Mouse (Mus musculus) gastrocnemius, adult 8-10 months (tissue): ENCODE measurements around the gene Abca4. TPM values are rescaled to one million over a fixed set of nuclear protein-coding genes. Genes with fewer than 3 reads are reported as not detected.
A peak's percentile ranks its signal among the peaks of the same experiment; 100 is the strongest.

ENCODE experiments used
- DNase-seq, 2 experiments: peaks; one replicate each; pipeline ENCODE4 v3.0.0; 2022; ENCODE audit warnings: low spot score in 2 of 2
- total RNA-seq, 4 experiments: library from RNA; stranded (reverse); gene quantifications; 2 replicates each; pipeline ENCODE4 v1.2.4; 2022

Abca4 gene
- total RNA-seq, 4 experiments from 2014 or later, result 0.47 to 0.99 (median 0.56) TPM

DNA sequence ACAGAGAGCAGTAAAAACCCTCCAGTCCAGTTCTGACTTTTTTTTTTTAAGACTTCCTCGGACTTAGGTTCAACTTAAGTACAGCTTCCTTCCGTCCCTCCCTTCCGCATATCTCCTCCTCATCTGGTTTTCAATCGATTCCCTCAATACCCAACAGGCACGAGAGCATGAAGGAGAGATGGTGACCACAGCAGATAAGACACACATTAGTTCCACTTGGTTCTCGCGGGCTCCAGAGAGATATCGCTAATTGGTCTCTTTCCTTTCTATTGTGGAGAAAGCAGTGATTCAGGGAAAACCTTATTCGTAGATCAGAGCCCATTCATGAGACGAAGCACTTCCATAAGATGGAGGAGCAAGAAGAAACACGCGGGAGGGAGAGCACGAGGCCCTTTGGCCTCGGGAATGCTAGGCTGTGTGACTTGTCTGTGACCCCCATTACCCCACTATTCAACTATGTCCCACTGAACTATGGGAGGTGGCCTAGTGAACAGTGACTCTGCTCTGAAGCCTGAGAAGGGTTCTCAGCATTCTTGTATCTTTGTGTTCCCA lies 63.5 kb downstream of the Abca4 start:
- no peak for DNase-seq

DNA sequence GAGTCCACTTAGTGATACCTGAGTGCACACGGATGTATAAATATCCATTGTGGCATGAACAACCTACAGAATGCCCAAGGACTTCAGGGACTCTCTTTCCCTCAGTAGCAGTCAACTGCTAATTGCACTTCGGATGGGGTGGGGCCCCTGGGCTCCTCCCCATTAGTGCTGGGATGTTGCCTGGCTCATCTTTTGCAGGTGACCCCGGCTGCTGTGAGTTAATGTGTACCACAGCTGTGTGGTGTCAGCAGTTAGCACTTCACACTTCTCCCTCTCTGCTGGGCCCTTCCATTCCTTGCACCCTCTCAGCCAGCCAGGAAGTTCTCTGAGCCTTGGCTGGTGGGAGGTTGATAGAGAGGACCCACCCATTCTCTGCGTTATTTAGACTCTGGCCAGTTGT lies 65.2 kb downstream of the Abca4 start:
- no peak for DNase-seq

DNA sequence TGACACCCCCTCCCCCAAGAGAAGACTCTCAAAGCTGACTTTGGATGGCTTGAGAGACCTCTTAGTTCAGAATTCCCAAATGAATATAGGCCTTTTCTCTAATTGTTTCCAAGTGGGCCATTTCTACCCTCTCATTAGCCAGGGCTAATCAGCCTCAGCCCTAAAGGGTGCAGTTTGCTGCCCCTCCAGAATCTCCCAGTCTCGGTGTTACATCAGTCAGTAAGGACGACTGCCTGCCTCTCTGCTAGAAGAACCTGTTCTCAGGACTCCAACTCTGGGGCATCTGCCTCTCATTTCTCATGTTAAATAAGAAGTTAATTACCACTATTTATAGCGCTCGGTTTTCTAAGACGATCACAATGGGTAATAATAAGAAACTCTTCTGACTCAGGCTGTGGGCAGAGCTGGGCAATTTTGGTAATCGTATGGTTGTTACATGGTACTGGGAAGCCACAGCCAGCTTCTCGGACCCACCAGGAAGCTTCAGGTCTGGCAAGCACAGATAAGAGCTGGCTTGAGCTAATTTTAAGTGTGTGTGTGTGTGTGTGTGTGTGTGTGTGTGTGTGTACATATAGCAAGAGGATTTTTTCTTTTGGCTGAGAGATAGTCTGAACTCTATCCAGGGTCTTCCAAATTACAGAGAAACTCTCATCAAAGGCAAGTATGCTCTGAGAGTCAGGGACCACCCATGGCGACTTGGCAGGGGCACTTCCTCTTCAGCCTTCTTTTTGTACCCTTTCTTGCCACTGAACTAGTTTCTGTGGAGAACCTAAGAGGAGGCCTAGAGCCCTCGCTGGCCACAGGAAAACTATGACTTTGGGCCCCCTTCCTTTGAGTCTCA lies 67.1 kb downstream of the Abca4 start:
- no peak for DNase-seq

DNA sequence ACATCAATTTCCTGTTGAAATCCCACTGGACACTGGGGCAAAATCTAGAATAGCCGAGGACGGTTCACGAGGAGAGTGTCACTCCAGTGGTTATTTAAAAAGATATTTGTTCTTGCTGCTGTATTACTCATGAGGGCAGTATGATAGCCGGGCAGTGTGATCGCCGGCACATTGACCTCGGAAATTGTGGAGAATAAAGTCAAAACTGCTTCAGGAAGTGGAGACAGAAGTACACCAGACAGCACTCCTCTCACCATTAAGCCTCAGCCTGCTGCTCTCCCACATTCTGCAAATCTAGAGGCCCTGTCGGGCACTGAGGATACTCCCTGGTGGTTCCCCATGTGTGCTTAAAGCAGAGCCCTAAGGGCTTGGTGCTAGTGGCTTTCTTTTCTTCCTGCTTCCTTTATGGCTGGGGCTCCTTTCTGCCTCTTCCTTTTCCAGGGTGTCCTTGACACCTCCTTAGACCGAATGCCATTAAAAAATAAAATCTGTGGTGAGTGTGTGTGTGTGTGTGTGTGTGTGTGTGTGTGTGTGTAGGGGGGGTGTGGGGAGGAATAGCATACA lies 74.5 kb downstream of the Abca4 start:
- no peak for DNase-seq

DNA sequence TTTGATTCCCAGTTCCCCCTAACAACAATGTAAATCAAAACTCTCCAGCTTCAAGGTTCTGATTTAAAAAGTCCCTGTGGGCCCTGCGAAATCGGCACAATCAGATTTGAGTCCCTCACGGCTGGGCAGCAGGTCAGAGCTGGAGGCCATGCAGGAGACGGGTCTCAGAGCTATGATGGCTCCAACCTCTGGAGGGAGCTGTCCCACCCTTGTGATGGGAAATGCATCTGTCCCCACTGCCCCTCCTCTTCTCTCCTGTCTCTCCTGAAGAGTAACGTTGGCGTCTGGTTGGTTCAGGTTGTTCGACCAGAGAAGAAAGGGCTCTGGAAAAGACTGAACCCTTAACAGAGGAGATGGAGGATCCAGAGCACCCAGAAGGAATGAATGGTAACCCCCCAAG lies 75.5 kb downstream of the Abca4 start:
- DNase-seq, result no peak

DNA sequence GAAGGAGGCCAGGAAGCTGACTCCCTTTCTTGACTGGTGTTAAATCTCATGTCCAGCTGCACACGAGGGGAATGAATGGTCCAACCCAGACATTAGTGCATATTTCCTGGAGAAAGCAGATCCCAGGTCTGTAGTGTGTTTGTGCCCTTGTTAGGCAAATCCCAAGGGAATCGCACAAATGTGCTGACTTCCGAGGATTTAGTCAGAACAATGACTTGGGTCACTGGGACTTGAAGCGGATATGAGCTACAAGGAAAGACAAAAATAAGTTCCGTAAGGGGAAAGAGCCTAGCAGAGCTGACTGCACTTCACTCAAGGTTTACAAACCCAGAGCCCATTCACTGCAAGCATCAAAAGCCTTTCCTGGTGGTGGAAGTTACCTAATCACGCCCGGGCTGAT lies 76.0 kb downstream of the Abca4 start:
- DNase-seq, result no peak

DNA sequence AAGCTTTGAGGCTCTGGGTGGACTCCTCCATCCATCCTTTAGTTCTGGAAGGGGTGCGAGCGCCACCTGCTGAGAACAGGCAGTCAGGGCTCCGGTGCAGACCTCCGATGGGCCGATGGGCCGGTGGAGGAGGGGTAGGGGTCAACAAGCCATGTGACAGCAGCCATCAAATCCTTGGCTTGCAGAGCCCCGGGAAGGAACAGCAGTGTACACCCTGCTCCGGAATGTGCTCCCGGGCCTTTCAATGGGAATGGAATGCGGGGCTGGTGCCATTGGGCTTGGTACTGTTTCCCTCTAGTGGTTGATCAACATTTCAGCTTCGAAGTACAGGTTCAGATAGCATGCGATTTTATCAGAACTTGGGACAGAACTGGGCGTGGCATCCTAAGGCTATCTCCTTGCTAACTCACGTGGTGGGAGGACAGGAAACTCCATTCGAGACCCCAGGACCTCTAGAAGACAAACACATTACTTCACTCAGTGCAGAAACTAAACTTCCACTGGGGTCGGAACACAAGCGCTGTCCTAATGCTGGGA lies 78.0 kb downstream of the Abca4 start:
- peak; percentile 83 to 89 for DNase-seq

DNA sequence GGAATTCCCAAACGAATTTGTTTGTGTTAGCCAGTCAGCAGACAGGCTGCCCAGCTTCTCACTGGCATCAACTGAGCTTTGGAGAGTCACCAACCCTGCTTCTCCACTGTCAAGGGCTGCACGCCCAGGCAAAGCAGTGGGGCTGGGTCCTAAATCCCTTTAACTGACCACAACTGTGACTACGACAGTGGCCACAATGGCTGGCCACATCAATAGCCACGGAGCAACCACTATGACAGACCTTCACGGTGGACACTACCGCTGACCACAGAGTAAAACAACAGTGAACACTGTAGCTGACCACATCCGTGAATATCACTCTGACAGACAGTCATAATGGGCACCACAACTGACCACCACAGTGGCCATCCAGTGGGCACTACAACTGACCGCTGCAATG lies 78.6 kb downstream of the Abca4 start:
- DNase-seq, result no peak

DNA sequence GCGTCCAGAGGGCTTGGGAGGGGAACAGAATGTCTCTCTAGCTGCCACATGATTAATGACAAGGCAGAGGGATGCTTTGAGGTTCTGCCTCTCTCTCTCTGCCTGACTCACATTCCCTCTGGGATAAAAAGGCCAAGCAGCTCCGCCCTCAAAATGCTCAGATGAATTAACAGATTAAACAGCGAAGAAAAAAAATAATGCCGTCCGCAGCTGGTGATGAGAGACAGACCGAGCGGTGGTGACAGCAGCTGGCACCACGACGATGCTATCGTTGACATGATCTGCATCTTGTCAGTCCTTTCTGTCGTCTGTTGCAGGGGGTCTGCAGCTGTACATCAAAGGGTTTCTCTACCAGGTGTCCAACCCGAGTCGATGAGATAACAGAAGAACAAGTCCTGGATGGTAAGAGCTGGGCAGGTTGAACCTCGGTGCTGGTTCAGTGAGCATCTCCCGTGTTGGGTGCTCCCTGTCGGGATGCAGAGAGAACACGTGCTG lies 84.8 kb downstream of the Abca4 start:
- DNase-seq, result no peak

DNA sequence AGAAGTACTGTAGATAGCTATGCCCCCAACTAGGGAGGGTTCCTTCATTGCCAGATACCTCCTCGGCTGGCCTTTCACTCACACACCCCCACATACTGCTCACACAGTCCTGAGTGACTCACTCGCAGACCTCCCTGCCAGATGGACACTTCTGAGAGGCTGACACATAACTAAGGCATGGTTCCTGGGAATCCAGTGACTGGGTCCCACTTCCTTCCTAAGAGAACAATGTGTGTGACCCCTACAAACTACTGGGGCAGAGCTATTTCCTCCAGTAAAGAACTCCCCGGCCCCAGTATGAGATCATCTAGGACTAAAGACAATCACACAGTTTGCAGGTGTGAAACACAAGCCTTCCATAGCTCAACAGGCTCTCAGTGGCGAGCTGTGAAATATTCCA lies 86.5 kb downstream of the Abca4 start:
- peak in 1 of 2 experiments; percentile 25 for DNase-seq

DNA sequence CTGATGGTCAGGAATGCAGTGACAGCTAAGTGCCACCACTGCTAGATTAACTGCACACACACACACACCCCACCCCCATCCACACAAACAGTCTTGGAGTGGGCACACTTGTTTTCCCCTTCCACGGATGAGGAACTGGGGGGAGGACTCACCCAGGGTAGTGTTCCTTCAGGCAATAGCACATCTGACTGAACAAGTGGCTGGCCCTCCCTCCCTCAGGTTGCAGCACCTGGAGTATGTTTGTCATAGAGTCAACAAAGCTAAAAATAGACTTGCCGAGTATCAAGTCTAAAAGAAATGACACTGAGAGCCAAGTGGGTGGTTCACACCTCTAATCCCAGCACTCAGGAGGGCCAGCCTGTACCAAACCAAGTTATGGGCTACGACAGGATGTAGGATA lies 87.4 kb downstream of the Abca4 start:
- no peak for DNase-seq

DNA sequence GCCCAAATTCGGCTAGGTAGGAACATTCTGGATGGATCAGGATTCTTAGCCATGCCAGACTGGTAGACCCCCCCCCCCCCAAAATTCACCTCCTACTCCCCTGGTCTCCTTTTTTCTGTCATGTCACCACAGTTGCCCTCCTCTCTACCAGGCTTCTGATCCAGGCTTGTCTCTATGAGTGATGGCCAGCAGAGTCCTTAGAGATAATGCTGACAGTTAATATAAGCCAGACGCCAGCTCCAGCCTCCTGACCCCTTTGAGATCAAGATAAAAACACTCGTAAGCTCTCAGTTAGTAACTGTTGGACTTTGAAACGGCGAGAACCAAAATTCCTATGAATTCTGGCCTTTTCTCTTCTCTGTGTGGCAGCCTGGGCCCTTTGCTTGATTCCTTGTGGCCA lies 89.0 kb downstream of the Abca4 start:
- DNase-seq, result no peak

DNA sequence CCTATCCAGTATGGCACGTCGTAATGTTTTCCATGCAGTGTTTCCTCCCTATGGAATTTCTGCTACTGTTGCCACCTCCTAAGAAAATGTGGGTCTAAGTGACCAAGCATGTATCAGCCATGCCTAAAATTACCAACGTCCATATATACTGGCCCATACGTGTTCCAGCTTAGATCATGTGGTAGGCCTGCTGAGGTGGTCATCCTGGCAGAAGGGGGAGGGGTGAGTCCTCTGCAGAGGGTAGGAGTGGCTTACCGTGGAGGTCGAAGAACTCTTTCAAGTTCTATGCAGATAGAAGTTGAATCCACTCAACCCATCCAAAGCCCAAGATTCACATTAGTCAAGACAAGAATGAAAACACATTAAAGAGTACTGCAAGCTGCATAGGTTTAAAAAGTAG lies 89.6 kb downstream of the Abca4 start:
- no peak for DNase-seq

DNA sequence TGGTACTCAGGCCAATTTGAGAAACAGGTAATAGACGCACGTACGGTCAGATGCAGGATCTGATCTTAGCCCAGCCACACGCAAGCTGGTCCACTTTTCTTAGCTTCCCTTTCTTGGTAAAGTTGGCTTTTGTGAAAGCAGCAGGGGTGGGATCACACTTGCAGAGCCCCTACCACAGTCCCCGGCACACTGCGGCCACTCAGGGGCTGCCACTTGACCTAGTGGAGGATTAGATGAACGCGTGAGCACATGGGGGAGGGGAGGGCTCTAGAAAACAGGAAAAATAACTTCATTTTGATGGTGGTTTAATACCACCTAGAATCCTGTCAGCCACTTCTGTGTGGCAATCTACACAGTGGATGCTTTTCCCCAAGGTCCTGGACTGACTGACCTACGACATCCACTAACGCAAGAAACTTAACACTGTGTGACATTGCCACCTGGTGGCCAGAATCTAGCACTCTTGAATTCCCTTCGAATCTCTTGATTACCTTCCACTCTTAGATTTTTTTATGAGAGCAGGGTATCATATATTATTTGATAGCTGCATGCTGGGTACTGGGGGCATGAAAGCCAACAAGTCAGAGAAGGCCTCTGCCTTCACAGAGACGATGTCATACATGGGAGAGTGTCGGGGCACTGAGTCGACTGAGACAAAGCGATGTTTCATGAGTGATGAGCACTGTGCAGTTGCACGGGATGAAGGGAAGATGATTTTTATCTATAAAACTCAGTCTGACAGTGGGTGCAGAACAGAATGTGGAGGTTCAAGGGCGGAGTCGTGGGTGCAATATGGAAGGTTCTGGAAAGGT lies 96.6 kb downstream of the Abca4 start:
- peak; percentile 41 to 49 for DNase-seq

DNA sequence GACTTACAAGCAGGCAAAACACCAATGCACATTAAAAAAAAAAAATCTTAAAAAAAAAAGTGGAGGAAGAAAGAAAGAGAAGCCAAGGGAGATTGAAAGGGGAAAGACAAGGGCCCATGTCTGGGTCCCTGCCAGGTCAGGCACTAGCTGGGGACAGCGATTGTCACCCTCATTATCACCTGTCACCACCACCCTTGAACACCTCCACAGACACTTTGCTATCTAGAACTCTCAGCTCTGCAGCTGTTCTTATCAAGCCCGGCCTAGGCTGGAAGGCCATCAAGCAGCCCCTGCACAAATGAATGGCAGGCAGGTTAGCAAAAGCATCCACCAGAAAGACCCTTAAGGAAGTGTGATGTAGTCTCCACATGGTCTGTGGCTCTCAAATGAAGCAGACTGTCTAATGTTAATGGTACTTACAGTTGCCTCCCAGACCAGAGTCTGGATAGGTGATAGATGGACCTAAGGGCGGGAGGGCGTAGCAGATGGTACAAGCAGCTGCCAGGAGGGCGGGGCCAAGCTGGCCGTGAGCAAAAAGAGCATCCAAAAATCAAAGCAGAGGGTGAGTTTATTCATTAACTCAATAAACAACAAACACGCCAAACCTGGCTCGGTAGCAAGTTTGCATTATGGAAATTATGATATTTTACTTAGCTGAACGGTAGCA lies 98.1 kb downstream of the Abca4 start:
- DNase-seq, result no peak

DNA sequence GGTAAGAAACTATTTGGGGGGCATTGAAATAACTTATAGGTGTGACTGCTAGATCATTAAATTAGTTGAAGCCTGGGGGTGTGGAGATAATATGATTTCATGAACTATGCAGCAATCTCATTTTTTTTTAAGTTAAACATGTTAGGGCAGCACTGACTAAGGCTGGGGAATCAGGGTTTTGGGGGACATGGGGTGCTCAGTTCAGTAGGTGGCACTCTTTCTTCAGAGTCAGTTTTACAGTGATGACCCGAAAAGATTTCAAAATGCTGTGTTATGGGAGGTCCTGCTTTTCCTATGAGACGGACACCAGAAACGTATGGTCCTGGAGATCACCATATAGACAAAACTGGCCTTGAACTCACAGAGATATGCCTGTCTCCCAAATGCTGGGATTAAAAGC lies 99.2 kb downstream of the Abca4 start:
- DNase-seq, result no peak

DNA sequence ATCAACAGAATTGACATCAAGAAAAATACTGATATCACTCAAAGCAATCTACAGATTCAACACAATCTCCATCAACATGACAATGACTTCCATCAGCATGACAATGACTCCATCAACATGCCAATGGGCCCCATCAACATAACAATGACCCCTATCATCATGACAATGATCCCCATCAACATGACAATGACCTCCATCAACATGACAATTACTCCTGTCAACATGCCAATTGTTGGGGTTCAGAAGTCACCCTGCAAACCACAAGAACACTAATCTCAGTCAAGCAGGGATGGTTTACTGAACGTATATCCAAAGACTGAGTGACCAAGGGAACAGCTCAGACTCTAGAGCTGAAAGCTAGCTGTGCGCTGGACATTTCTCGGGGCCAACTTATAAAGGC lies 101.2 kb downstream of the Abca4 start:
- no peak for DNase-seq

DNA sequence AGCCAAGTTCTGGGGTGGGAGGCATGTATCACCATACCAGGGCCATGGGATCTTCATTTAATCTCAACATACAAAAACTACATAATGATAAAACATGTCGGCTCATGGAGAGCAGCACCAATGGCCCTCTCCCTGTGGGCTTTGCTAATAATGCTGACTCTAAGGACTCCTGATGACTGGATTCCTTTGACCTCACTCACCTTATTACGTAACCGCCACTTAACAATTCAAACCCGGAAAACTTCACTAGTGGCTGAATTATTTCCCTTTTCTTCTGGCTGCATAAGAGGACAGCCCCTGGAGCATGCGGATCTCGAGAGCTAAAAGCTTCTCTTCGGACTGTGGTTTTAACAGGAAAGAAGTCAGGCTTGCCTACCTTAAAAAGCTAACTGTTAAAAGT lies 106.6 kb downstream of the Abca4 start:
- no peak for DNase-seq

DNA sequence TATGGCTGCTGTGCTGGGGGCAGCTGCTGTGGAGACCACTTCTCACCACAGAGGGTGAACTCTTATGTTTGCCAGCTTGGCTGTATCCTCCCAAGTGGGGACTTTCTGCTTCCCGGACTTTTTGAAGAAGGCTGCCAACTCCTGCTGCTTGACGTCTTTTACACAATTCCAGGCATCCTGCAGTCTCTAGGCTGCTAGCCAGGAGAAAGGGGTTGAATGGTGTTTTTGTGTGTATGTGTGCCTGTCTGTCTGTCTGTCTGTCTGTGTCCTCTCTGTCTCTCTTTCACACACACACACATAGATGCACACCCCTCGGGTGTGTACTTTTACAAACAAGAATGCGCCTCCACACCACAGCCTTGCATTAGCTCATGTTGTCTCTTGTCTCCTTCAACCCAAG lies 108.2 kb downstream of the Abca4 start:
- no peak for DNase-seq

DNA sequence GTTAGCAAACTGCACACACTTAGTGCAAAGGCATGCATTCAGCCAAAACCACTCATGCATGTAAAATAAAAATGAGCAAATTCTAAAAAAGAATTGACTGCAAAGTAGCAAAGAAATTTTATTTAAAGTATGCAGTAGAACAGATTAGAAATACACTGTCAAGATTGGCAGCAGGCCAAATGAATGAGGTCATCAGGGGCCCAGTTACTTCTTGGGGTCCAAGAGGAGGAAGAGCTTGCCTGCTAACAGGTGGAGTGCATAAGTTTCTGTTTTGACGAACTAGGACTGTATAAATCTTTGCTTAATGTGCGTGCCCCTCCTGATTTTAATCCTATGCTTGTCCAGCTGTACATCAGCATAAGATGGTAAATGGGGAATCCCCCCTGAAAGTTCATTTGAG lies 109.8 kb downstream of the Abca4 start:
- no peak for DNase-seq

DNA sequence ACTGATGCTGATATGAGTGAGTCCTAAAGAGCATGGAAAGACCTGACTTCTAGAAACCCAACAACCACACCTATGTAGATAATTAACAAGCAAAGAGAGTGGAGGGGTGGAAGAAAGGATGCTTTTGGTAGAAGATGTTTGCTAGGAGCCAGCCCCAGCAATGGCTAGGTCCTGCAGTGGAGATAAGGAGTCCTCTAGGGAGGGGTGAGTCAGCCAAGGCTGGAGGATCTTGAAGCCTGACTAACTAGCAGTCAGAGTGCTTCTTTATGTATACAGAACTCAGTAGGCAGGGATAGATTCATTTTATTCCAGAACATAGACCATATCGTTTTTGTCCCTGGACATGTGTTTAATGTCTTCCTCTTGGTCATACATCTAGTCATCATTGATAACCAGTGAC lies 115.2 kb downstream of the Abca4 start:
- no peak for DNase-seq
